Mouse (Mus musculus) myocyte (in vitro differentiated cells): ENCODE data around the gene Aatk. TPM values are rescaled to one million over a fixed set of nuclear protein-coding genes. Genes with fewer than 3 reads are reported as not detected.

Experiments used
- H3K27me3 ChIP-seq: one replicate; pipeline ENCODE4 v1.6.1; 2011; ENCODE audit not compliant: control insufficient read depth, insufficient read depth, insufficient read length
- H3K36me3 ChIP-seq: one replicate; pipeline ENCODE4 v1.6.1; 2011; ENCODE audit not compliant: control insufficient read depth, insufficient read depth
- H3K4me2 ChIP-seq: one replicate; pipeline ENCODE4 v1.6.1; 2011; ENCODE audit warnings: low read depth, control low read depth
- H3K4me3 ChIP-seq: one replicate; pipeline ENCODE4 v1.5.1; 2011; ENCODE audit warnings: mild to moderate bottlenecking, control low read depth, moderate library complexity
- H3K79me2 ChIP-seq: one replicate; pipeline ENCODE4 v1.6.1; 2011; ENCODE audit not compliant: control insufficient read depth, insufficient read depth
- H3ac ChIP-seq: one replicate; pipeline ENCODE4 v1.6.1; 2011; ENCODE audit not compliant: control insufficient read depth, insufficient read length
- CEBPB ChIP-seq: IDR thresholded peaks from 2 replicates; pipeline ENCODE4 v1.6.1; 2011; ENCODE audit warnings: mild to moderate bottlenecking, moderate library complexity; ENCODE audit not compliant: poor library complexity, insufficient read depth, severe bottlenecking
- E2F4 ChIP-seq: IDR thresholded peaks from one replicate; pipeline ENCODE4 v1.6.1; 2011; ENCODE audit warnings: mild to moderate bottlenecking, control low read depth, moderate library complexity; ENCODE audit not compliant: insufficient read depth
- MAX ChIP-seq: IDR thresholded peaks from one replicate; pipeline ENCODE4 v1.6.1; 2011; ENCODE audit warnings: low read depth, mild to moderate bottlenecking, control low read depth
- MYOD1 ChIP-seq, 3 experiments: IDR thresholded peaks; one replicate each; pipeline ENCODE4 v1.6.1; 2011; ENCODE audit warnings: control low read depth in 2 of 3, low read depth in 2 of 3, mild to moderate bottlenecking in 2 of 3, moderate library complexity in 1 of 3; ENCODE audit not compliant: insufficient read length in 2 of 3, control insufficient read depth in 1 of 3
- MYOG ChIP-seq, 3 experiments: IDR thresholded peaks; one replicate each; pipeline ENCODE4 v1.6.1; 2011; ENCODE audit warnings: control low read depth in 2 of 3, low read depth in 2 of 3, mild to moderate bottlenecking in 2 of 3; ENCODE audit not compliant: insufficient read length in 2 of 3, control insufficient read depth in 1 of 3, insufficient read depth in 1 of 3
- POLR2A ChIP-seq: IDR thresholded peaks from one replicate; pipeline ENCODE4 v1.6.1; 2011; ENCODE audit warnings: low read depth, mild to moderate bottlenecking, control low read depth, moderate library complexity; ENCODE audit not compliant: insufficient read length
- POLR2AphosphoS2 ChIP-seq: IDR thresholded peaks from one replicate; pipeline ENCODE4 v1.6.1; 2011; ENCODE audit warnings: low read depth, control low read depth; ENCODE audit not compliant: insufficient read length
- REST ChIP-seq: IDR thresholded peaks from one replicate; pipeline ENCODE4 v1.6.1; 2011; ENCODE audit warnings: mild to moderate bottlenecking, control low read depth, moderate library complexity; ENCODE audit not compliant: insufficient read depth, insufficient read length
- SRF ChIP-seq: IDR thresholded peaks from one replicate; pipeline ENCODE4 v1.6.1; 2011; ENCODE audit warnings: low read depth; ENCODE audit not compliant: control insufficient read depth, insufficient read length
- TCF12 ChIP-seq: IDR thresholded peaks from one replicate; pipeline ENCODE4 v1.6.1; 2011; ENCODE audit warnings: mild to moderate bottlenecking, control low read depth; ENCODE audit not compliant: poor library complexity, insufficient read depth, severe bottlenecking
- TCF3 ChIP-seq: IDR thresholded peaks from one replicate; pipeline ENCODE4 v1.6.1; 2011; ENCODE audit warnings: low read depth, control low read depth; ENCODE audit not compliant: insufficient read length
- USF1 ChIP-seq: IDR thresholded peaks from one replicate; pipeline ENCODE4 v1.6.1; 2011; ENCODE audit warnings: low read depth, mild to moderate bottlenecking, control low read depth, moderate library complexity
- polyA plus RNA-seq: library from polyadenylated mRNA; unstranded; fragments of >200 nt; fragmentation: generic; extraction: Trizol; gene quantifications from one replicate; pipeline ENCODE4 v1.2.1, GENCODE M21; 2012; ENCODE audit warnings: missing spikeins

The Aatk gene
- polyA plus RNA-seq: 0.26 TPM

- H3K79me2 ChIP-seq: no peaks in the 10 kb centered on the region
- TF ChIP-seq REST (no peak), SRF (no peak), POLR2A (no peak), MAX (no peak), E2F4 (no peak), TCF3 (no peak), MYOG (IDR thresholded peaks at IDR 0.05; ENCODE audit: control insufficient read depth in 1 of 3, insufficient read depth in 1 of 3, insufficient read length in 2 of 3, low read depth in 2 of 3) (no peak), MYOD1 (IDR thresholded peaks at IDR 0.05; ENCODE audit: control insufficient read depth in 1 of 3, insufficient read length in 2 of 3, low read depth in 2 of 3) (no peak), POLR2AphosphoS2 (no peak), CEBPB (no peak), TCF12 (no peak), USF1 (no peak)
- no peak within 1 kb of the TSS for H3K4me2 ChIP-seq
- no peak within 1 kb of the TSS for H3ac ChIP-seq
- peaks cover 80% of the 10 kb centered on the region for H3K27me3 ChIP-seq
- no peaks in the 10 kb centered on the region for H3K36me3 ChIP-seq
- H3K4me3 ChIP-seq: no peak within 1 kb of the TSS
Measured at GRCm38 (mm10) chr11:120046553-120047191, at the start of gene Aatk. Aatk (minus strand) TSS chr11:120047167.

DNA sequence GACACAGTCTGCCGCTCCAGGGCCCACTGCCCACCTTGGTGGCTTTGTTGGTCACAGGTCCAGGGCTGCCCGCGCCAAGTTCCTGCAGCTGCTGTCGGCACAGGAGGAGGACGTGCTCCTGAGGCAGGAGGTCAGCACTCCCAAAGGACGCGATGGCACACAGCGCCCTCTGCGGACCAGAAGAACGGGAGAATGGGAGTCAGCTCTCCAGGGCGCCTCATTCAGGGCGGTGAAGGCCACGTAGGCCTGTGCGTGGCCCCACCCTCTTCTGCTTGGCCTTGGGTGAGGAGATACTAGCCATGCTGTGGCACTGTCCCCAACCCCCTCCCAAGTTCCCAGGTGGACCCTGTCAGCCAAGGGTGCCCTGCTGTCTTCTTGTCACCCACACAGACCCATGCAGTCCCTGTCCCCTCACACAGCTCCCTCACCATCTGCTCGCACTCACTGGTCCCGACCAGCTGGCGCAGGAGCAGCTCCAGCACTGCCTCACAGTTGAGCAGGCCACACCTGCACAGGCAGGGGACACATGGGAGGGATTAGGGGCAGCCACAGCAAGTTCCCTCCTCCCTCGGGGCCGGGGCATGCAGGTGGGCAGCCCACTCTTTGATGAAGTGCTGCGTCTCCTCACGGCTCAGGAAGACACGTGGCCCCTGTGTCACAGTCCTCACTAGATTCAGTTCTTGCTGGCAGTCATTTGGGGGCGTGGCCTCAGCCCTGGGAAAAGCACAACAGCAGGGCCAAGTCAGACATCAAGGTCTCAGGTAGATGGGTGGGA is 46.0 kb upstream of the Aatk start:
- H3K27me3 ChIP-seq: no peaks in the 10 kb centered on the region

DNA sequence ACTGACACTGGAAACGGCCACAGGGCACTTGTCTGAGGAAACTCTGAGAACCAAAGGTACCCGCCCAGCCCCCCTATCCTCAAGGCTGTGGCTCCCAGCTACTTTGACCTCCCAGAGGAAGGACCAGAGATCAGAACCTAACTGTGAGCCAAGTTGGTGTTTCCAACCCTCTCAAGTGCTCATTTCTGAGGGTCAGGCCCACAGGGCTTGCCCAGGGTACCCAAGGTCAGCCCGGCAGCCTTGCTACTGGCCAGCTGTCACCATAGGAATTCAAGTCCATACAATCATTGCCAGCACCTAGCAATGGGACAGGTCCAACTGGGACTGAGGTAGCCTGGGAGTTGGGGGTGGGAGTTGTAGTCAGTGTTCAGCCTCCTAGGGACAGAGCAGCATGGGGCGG is 43.7 kb upstream of the Aatk start:
- Histone ChIP-seq H3ac (no peak overlapping the region), H3K36me3 (peaks cover 7% of the 10 kb centered on the region), H3K79me2 (no peaks in the 10 kb centered on the region), H3K4me2 (no peak overlapping the region), H3K27me3 (no peaks in the 10 kb centered on the region), H3K4me3 (no peak overlapping the region)
- TF ChIP-seq TCF3: no peak
- TF ChIP-seq REST: no peak
- TF ChIP-seq SRF: no peak
- no peak for TF ChIP-seq POLR2AphosphoS2
- no peak for TF ChIP-seq E2F4
- TF ChIP-seq USF1: no peak
- no peak for TF ChIP-seq MYOD1 (IDR thresholded peaks at IDR 0.05; ENCODE audit: control insufficient read depth in 1 of 3, insufficient read length in 2 of 3, low read depth in 2 of 3)
- TF ChIP-seq POLR2A: no peak

More for the DNA sequence above, 46.0 kb upstream of the Aatk start:
- no peak overlapping the region for H3ac ChIP-seq
- H3K36me3 ChIP-seq: peaks cover 7% of the 10 kb centered on the region
- no peaks in the 10 kb centered on the region for H3K79me2 ChIP-seq
- no peak for TF ChIP-seq MYOG (IDR thresholded peaks at IDR 0.05; ENCODE audit: control insufficient read depth in 1 of 3, insufficient read depth in 1 of 3, insufficient read length in 2 of 3, low read depth in 2 of 3)
- no peak for TF ChIP-seq MYOD1 (IDR thresholded peaks at IDR 0.05; ENCODE audit: control insufficient read depth in 1 of 3, insufficient read length in 2 of 3, low read depth in 2 of 3)
- TF ChIP-seq E2F4: no peak
- no peak for TF ChIP-seq SRF
- TF ChIP-seq TCF3: no peak
- TF ChIP-seq POLR2AphosphoS2: no peak
- H3K4me3 ChIP-seq: no peak overlapping the region
- no peak overlapping the region for H3K4me2 ChIP-seq

DNA sequence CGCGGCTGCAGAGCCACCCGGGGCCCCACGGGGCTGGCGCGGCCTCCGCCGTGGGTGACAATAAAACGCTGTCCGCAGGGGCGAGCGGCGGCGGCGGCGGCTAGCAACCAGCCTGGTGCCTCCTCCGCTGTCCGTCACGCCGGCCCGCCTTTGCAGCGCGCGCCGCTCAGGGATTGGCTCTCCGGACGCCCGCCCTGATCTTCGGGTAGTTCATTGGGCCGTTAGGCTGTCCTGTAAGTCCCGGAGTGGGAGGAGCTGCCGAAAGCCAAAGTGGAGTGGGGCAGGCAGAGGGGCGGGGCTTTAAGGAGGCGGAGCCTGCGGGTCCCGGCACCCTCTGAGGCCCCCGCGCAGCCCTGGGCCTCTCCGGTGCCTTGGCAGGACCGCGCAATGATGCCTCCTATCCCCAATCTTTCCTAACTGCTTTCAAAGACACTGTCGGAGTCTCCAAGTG is 39.8 kb upstream of the Aatk start, which contains the start of gene Cep131:
Gene Cep131, minus strand, starts transcription at position 126 of the 451 bp plus-strand sequence.
- H3K79me2 ChIP-seq: no peaks in the 10 kb centered on the region
- TF ChIP-seq USF1 (no peak), POLR2AphosphoS2 (peak; percentile 68), MYOG (IDR thresholded peaks at IDR 0.05; ENCODE audit: control insufficient read depth in 1 of 3, insufficient read depth in 1 of 3, insufficient read length in 2 of 3, low read depth in 2 of 3) (no peak), MAX (no peak), SRF (no peak), TCF12 (no peak), CEBPB (no peak), REST (no peak), POLR2A (peak; percentile 77), E2F4 (peak; percentile 36), MYOD1 (IDR thresholded peaks at IDR 0.05; ENCODE audit: control insufficient read depth in 1 of 3, insufficient read length in 2 of 3, low read depth in 2 of 3) (no peak), TCF3 (no peak)
- H3K4me2 ChIP-seq: peak within 1 kb of the TSS; percentile 82

More for the DNA sequence above, 39.8 kb upstream of the Aatk start, which contains the start of gene Cep131:
- peak within 1 kb of the TSS; percentile 45 for H3ac ChIP-seq
- H3K27me3 ChIP-seq: no peaks in the 10 kb centered on the region
- peak within 1 kb of the TSS; percentile 18 for H3K4me3 ChIP-seq
- no peaks in the 10 kb centered on the region for H3K36me3 ChIP-seq
